Mouse (Mus musculus): ENCODE measurements around the gene Olfr1214. TPM values are rescaled to one million over a fixed set of nuclear protein-coding genes. Genes with fewer than 3 reads are reported as not detected.
"Not testable (repeated sequence)": the region's sequence is repeated elsewhere in the genome, so short reads cannot be mapped to it uniquely, and the experiment has no call there.

Olfr1214 gene
- not detected in 2 replicates for polyA plus RNA-seq (2015; fragmentation: Nextera tagmentation; extraction: Ambion mirVana)

DNA sequence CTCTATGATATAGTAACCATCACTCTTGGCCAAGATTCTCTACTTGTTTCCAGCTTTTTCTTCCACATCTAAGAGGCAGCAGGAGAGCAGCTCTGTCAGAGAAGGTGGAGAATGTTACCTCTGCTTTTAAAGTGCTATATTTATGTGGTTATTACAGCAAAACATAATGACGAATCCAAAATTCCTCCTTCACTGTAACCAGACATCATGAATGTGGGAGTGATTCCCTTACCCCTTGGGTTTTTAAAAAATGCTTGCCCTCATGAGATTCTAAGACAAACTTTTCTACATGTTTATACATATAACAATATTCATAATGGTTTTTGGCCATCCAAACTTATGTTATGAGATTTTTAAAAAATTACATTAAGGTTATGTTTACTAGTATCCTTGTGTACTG, at the start of gene Olfr1214:
Olfr1214 (minus strand) TSS at position 101 of the 400 bp plus-strand sequence.
- no peak within 1 kb of the TSS for H3K9ac ChIP-seq (replicated peaks)
- ATAC-seq (no peak), DNase-seq (no peak)
- no peak within 1 kb of the TSS for H3K4me2 ChIP-seq (ENCODE audit: low read depth, low read length)
- no peaks in the 10 kb centered on the region for H3K36me3 ChIP-seq (replicated peaks; ENCODE audit: insufficient read depth, low read length)
- no peaks in the 10 kb centered on the region for H3K9me3 ChIP-seq (ENCODE audit: low read length)
- 69% methylated on average over 1 of the region's 1 CpGs for WGBS (ENCODE audit: insufficient replicate concordance)
- no peak within 1 kb of the TSS for H3K27ac ChIP-seq (ENCODE audit: low read depth)
- no peak for TF ChIP-seq EP300 (IDR thresholded peaks at IDR 0.05; ENCODE audit: low read depth)
- no peak for TF ChIP-seq CTCF (IDR thresholded peaks at IDR 0.05; ENCODE audit: low read depth)
- H3K4me3 ChIP-seq (ENCODE audit: low read depth, low read length) = no peak within 1 kb of the TSS
- H3K4me1 ChIP-seq (ENCODE audit: insufficient read depth) = no peaks in the 10 kb centered on the region
- no peaks in the 10 kb centered on the region for H3K27me3 ChIP-seq (ENCODE audit: insufficient read depth, low read length)

DNA sequence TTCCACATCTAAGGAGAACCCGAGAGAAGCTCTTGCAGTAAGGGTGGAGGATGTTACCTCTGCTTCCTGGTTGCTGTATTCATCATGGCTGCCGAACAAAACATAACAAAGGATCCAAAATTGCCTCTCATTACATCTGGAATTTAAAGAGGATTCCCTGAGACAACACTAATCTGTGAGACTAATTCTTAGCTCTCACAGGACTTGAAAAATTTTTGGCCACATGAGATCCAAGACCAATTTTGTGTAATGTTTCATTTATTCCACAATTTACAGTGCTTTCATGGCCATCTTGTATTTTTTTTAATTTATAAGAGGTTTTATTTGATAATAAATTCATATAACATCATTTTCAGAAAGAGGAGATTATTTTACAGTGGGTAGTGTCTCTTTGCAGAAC, 39.5 kb upstream of the Olfr1214 start, which contains the start of gene Olfr1217:
Olfr1217 (minus strand) TSS at position 101 of the 400 bp plus-strand sequence.
- WGBS (ENCODE audit: insufficient replicate concordance) = 58% methylated on average over 2 of the region's 2 CpGs
- Histone ChIP-seq H3K27ac (ENCODE audit: low read depth) (no peak within 1 kb of the TSS), H3K36me3 (replicated peaks; ENCODE audit: insufficient read depth, low read length) (no peaks in the 10 kb centered on the region), H3K4me1 (ENCODE audit: insufficient read depth) (no peaks in the 10 kb centered on the region), H3K27me3 (ENCODE audit: insufficient read depth, low read length) (no peaks in the 10 kb centered on the region), H3K9me3 (ENCODE audit: low read length) (no peaks in the 10 kb centered on the region), H3K9ac (replicated peaks) (no peak within 1 kb of the TSS), H3K4me3 (ENCODE audit: low read depth, low read length) (no peak within 1 kb of the TSS), H3K4me2 (ENCODE audit: low read depth, low read length) (no peak within 1 kb of the TSS)
- no peak for TF ChIP-seq EP300 (IDR thresholded peaks at IDR 0.05; ENCODE audit: low read depth)
- TF ChIP-seq CTCF (IDR thresholded peaks at IDR 0.05; ENCODE audit: low read depth) = no peak
- DNase-seq = no peak
- ATAC-seq = no peak

DNA sequence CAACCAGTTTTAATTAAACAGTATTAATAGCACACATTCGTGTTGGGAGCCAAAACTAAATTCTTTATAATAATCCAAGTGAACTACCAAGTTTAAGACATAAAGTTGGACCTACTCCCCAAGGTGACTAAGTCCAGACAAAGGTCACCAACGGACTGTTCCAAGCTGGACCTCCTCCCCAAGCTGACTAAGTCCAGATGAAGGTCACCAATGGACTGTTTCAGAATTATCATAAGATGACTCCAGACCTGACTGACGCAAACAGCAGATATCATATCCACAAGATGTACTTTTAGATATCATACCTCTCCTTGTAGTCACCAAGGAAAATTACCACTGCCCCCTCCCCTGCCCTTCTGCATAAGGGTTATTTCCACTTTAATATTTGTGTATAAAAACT, 29.0 kb upstream of the Olfr1214 start:
- not testable (repeated sequence) for H3K4me3 ChIP-seq (ENCODE audit: low read depth, low read length); H3K27me3 ChIP-seq (ENCODE audit: insufficient read depth, low read length); H3K36me3 ChIP-seq (replicated peaks; ENCODE audit: insufficient read depth, low read length); H3K4me2 ChIP-seq (ENCODE audit: low read depth, low read length); H3K9ac ChIP-seq (replicated peaks); ATAC-seq; H3K9me3 ChIP-seq (ENCODE audit: low read length); DNase-seq; H3K27ac ChIP-seq (ENCODE audit: low read depth); H3K4me1 ChIP-seq (ENCODE audit: insufficient read depth)
- 59% methylated on average over 3 of the region's 3 CpGs for WGBS (ENCODE audit: insufficient replicate concordance)

DNA sequence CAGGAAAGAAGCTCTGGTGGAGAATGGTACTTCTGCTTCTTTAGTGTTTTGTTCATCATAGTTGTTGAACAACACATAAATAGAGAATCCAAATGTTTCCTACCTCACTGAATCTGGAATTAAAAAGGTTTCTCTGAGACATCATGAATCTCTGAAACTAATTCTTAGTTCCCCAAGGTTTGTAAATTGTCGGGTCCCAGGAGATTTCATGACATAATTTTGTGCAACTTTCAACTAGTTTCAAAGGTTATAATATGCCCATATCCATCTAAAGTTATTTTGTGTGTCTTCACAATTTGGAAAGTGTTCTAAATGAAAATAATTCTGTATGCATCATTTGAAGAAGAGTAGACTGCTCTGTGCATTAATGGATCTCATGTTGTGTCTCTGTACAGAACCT, 25.8 kb upstream of the Olfr1214 start, which contains the start of gene Olfr1216:
Olfr1216 (minus strand) TSS at position 101 of the 400 bp plus-strand sequence.
- no peaks in the 10 kb centered on the region for H3K4me1 ChIP-seq (ENCODE audit: insufficient read depth)
- H3K4me2 ChIP-seq (ENCODE audit: low read depth, low read length) = no peak within 1 kb of the TSS
- no peaks in the 10 kb centered on the region for H3K9me3 ChIP-seq (ENCODE audit: low read length)
- no peak within 1 kb of the TSS for H3K4me3 ChIP-seq (ENCODE audit: low read depth, low read length)
- no peak within 1 kb of the TSS for H3K27ac ChIP-seq (ENCODE audit: low read depth)
- H3K9ac ChIP-seq (replicated peaks) = no peak within 1 kb of the TSS
- no peaks in the 10 kb centered on the region for H3K36me3 ChIP-seq (replicated peaks; ENCODE audit: insufficient read depth, low read length)
- 68% methylated on average over 1 of the region's 1 CpGs for WGBS (ENCODE audit: insufficient replicate concordance)
- DNase-seq (no peak), ATAC-seq (no peak)
- TF ChIP-seq CTCF (IDR thresholded peaks at IDR 0.05; ENCODE audit: low read depth) = no peak
- no peaks in the 10 kb centered on the region for H3K27me3 ChIP-seq (ENCODE audit: insufficient read depth, low read length)

DNA sequence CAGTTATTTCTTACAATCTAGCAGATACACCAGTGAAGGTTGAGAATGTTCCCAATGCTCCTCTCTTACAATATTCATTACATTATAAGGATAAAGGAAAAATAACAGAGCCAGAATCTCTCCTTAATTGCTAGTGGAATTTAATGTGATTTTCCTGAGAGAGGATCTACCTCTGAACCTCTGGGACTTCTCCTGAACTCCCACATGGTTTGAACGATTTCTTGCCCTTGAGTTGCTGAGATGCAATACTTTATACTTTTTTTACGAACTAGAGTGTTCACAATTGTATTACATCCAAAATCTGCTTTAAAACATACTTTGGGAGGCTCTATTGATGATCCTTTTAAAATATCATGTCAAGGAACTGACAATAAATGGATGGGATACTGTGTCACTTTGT, 14.4 kb upstream of the Olfr1214 start, which contains the start of gene Olfr1215:
Olfr1215 (minus strand) TSS at position 101 of the 400 bp plus-strand sequence.
- ATAC-seq (no peak), DNase-seq (no peak)
- Histone ChIP-seq H3K27me3 (ENCODE audit: insufficient read depth, low read length) (no peaks in the 10 kb centered on the region), H3K9ac (replicated peaks) (no peak within 1 kb of the TSS), H3K4me1 (ENCODE audit: insufficient read depth) (no peaks in the 10 kb centered on the region), H3K4me2 (ENCODE audit: low read depth, low read length) (no peak within 1 kb of the TSS), H3K27ac (ENCODE audit: low read depth) (no peak within 1 kb of the TSS), H3K36me3 (replicated peaks; ENCODE audit: insufficient read depth, low read length) (no peaks in the 10 kb centered on the region), H3K4me3 (ENCODE audit: low read depth, low read length) (no peak within 1 kb of the TSS), H3K9me3 (ENCODE audit: low read length) (no peaks in the 10 kb centered on the region)
- 54% methylated on average over 2 of the region's 2 CpGs for WGBS (ENCODE audit: insufficient replicate concordance)
- TF ChIP-seq CTCF (IDR thresholded peaks at IDR 0.05; ENCODE audit: low read depth) (no peak), EP300 (IDR thresholded peaks at IDR 0.05; ENCODE audit: low read depth) (no peak)

DNA sequence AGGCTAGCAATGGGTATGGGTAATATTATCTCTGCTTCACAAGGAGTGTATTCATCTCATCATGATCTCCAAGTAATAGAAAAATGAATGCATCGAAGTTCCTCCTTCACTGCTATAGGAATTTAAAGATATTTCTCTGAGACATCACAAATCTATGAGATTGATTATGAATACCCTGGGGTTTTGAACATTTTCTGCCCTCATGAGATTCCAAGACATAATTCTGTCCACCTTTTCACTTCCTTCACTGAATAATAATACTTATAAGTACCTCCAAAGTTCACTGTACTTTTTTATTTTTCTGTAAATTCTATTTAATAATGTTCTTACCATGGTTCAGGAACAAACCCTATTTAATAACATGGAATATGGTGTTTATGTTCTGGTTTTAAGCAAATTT, 12.3 kb downstream of the Olfr1214 start, which contains the start of gene Gm13762:
Gm13762 (minus strand) TSS at position 101 of the 400 bp plus-strand sequence.
- no peak for DNase-seq
- Histone ChIP-seq H3K4me3 (ENCODE audit: low read depth, low read length) (no peak within 1 kb of the TSS), H3K9me3 (ENCODE audit: low read length) (no peaks in the 10 kb centered on the region), H3K4me1 (ENCODE audit: insufficient read depth) (no peaks in the 10 kb centered on the region), H3K9ac (replicated peaks) (no peak within 1 kb of the TSS), H3K36me3 (replicated peaks; ENCODE audit: insufficient read depth, low read length) (no peaks in the 10 kb centered on the region), H3K27ac (ENCODE audit: low read depth) (no peak within 1 kb of the TSS), H3K4me2 (ENCODE audit: low read depth, low read length) (no peak within 1 kb of the TSS), H3K27me3 (ENCODE audit: insufficient read depth, low read length) (no peaks in the 10 kb centered on the region)
- 67% methylated on average over 1 of the region's 1 CpGs for WGBS (ENCODE audit: insufficient replicate concordance)
- TF ChIP-seq EP300 (IDR thresholded peaks at IDR 0.05; ENCODE audit: low read depth) (no peak), CTCF (IDR thresholded peaks at IDR 0.05; ENCODE audit: low read depth) (no peak)
- no peak for ATAC-seq

DNA sequence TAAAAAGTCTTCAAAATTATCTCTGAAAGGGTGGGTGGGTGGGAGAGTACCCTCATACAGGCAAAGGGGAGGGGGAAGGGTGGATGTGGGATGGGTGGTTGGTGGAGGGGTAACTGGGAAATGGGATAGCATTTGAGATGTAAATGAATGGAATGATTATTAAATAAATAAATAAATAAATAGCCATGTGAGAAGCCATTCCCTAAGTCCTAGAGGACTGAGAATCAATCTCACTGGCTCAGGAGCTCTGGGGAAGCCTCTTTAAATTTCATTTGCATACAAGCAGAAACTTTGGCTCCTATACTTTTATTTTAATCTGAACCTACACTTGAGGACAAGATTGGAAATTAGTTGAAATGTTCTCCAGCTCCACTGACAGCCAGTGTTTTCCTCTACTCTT, 38.8 kb downstream of the Olfr1214 start, which contains the start of gene Olfr1212:
Olfr1212 (plus strand) TSS at position 301 of the 400 bp plus-strand sequence.
- Histone ChIP-seq H3K36me3 (replicated peaks; ENCODE audit: insufficient read depth, low read length) (no peaks in the 10 kb centered on the region), H3K27me3 (ENCODE audit: insufficient read depth, low read length) (no peaks in the 10 kb centered on the region), H3K27ac (ENCODE audit: low read depth) (no peak within 1 kb of the TSS), H3K9ac (replicated peaks) (no peak within 1 kb of the TSS), H3K4me3 (ENCODE audit: low read depth, low read length) (no peak within 1 kb of the TSS), H3K9me3 (ENCODE audit: low read length) (no peaks in the 10 kb centered on the region), H3K4me1 (ENCODE audit: insufficient read depth) (no peaks in the 10 kb centered on the region), H3K4me2 (ENCODE audit: low read depth, low read length) (no peak within 1 kb of the TSS)
- TF ChIP-seq CTCF (IDR thresholded peaks at IDR 0.05; ENCODE audit: low read depth) = no peak
- no peak for TF ChIP-seq EP300 (IDR thresholded peaks at IDR 0.05; ENCODE audit: low read depth)
- no peak for DNase-seq
- no peak for ATAC-seq

Measured in liver, postnatal 0 days (tissue).